Mouse (Mus musculus) layer of hippocampus, adult 9-11 months (tissue): Measurements from ENCODE around the gene Efna1.
A peak's percentile ranks its signal among the peaks of the same experiment; 100 is the strongest.

ENCODE experiments used
- DNase-seq: peaks from one replicate; pipeline ENCODE4 v3.0.0; 2022

The Efna1 gene

DNA sequence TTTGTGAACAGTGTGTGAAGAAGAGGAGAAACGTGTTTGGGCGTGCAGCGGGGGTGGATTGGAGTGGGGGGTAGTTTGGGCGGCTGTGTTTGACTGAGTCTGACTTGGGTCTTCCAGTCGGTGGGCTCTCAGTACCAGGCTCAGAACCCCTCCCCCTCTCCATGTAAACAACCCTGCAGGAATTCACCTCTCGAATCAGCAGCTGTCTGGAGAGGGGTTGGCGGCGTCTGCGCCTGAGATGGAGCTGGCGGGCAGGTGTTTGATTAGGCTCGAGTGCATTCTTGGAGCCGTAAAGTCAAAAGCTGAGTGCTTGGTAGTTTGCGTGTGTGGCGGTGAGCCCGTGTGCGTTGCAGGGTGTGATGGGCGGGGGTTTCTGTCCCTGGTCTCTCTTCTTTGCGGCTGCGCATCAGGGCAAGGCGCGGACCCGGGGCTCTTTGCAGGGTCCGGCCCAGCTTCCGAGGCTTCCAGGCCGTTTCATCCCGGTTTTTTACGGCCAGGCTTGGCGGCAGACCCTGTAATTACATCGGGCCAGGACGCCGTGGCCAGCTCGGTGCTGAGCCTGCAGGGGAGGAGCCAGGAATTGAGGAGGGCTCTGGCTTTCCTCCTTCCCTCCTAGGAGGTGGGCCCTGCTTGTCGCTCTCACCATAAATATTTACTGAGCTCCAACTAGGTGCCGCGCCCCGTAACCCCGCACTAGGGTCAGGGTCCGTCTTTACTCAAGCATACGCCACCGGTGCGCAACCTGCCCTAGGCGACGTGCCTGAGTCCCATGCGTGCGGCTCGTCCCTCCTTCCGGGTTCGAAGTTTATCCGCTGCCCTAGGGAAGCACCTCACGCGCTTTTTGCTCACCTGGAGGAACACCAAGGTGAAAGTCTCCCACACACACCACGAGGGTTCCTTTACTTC, at the start of gene Efna1:
TSS of gene Efna1 (minus strand) at position 537 of the 906 bp plus-strand sequence.
- DNase-seq: peak; percentile 57

GRCm38 (mm10) chr3:89330346-89330745, 49.4 kb upstream of the Efna1 start:
- no peak for DNase-seq

DNA sequence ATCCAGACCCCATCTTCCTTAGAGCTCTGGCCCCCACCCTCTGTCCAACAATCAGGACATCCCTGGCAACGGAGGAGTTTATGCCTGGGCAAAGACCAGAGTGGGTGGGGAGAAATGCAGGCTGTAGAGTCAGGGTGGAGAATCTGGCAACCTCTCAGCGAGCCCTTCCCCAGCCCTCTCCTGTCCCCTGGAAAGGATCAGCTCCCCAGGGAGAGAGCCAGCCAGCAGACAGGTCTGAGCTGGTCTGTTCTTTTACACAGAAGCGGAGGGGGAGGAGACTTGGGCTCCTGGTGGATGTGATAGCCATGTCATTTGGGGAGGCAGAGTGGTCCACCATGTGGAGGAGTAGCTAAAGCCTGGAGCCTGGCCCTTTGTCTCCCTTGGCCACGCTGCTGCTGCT, 47.7 kb upstream of the Efna1 start:
- no peak for DNase-seq

DNA sequence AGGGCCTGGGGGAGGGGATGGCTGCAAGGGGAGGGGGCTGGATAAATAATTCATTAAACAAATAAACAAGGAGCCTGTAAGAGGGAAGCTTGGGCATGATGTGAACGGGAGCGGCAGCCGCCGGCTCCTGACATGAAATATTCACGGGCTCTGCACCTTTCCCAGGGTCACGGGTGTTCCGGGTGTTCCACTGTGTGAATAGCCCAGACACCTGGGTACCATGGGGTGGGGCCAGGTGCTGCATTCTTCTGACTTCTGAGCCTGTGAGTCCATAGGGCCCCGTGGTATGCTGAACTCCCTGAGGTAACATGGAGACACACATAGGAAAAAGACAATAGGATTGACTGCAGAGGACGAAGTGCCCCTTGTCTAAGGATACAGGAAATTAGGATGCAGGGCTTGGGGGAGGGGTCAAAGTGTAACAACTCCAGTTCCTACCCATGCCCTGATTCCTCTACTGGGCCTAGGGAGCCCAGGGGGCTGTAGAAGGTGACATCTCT, 46.5 kb upstream of the Efna1 start:
- DNase-seq: no peak

DNA sequence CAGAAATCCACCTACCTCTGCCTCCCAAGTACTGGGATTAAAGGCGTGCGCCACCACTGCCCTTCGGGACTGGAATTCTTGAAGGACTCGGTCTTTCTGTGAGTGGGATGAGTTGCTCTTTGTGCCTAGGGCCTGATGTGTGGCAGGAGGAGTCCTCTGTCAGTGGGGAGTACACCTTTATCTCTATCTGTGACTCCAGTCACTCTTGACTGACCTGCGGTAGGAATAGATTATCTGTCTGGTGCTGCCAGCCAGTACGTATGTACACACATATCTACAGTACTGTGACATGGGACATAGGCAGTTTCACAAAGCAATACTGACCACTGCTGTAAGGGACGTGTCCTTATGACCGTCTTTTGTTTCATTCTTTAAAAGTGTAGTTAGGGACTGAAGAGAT, 44.9 kb upstream of the Efna1 start:
- no peak for DNase-seq

GRCm38 (mm10) chr3:89322514-89323165, 41.7 kb upstream of the Efna1 start, which contains the start of gene Efna3:
TSS of gene Efna3 (minus strand) at chr3:89322965.
- DNase-seq: peak; percentile 90

GRCm38 (mm10) chr3:89322131-89322500, 41.2 kb upstream of the Efna1 start:
- no peak for DNase-seq

GRCm38 (mm10) chr3:89321183-89322130, 40.5 kb upstream of the Efna1 start:
- no peak for DNase-seq

DNA sequence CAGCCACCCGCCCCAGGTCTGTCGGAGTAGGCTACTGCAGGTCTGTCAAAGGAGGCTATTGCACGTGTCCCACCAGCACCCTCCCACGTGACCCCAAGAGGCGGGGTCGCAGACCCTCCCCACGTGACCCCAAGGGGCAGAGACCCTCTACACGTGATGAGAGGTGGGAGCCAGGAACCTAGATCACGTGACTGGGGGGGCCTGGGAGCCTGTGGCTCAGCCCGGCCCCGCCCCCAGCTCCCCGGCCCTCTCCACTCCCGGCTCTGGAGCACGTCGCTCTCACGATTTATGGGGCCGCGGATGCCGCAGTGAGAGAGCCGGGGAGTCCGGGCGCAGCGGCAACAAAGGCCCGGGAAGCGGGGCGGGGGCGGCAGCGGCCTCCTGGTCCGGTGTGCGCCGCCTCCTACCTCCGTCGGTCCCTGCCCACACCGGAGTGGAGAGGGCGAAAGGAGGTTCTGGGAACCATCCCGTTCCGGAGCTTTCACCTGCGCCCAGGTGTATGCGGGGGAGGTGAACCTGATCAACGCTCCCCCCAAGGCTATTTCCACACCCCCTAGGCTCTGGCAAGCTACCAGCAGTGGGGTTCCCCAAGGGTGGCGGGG, 39.7 kb upstream of the Efna1 start:
- peak; percentile 59 for DNase-seq

GRCm38 (mm10) chr3:89319591-89320350, 38.8 kb upstream of the Efna1 start:
- no peak for DNase-seq

GRCm38 (mm10) chr3:89318971-89319590, 38.1 kb upstream of the Efna1 start:
- DNase-seq: no peak

GRCm38 (mm10) chr3:89318316-89318715, 37.4 kb upstream of the Efna1 start:
- DNase-seq: no peak

- DNase-seq: no peak
Observed at GRCm38 (mm10) chr3:89317246-89317645, 36.3 kb upstream of the Efna1 start.

DNA sequence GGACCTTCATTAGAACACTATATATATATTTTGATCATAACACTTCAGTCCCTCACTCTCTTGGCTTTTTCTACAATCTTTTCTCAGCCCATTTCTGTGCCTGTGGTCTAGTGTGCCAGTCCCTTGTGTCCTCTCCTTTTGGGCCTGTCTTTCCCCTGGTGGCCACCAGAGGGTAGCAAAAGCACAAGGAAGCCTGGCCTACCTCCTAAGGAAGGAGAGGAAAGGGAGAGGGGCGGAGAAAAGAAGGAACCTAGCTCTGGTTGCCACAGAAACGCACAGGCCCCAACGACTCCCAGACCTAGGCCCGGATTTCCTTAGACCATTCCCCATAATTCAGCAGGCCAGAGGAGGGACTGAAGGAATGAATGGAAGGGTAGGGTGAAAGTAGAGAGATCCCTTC, 35.9 kb upstream of the Efna1 start:
- peak; percentile 86 for DNase-seq

DNA sequence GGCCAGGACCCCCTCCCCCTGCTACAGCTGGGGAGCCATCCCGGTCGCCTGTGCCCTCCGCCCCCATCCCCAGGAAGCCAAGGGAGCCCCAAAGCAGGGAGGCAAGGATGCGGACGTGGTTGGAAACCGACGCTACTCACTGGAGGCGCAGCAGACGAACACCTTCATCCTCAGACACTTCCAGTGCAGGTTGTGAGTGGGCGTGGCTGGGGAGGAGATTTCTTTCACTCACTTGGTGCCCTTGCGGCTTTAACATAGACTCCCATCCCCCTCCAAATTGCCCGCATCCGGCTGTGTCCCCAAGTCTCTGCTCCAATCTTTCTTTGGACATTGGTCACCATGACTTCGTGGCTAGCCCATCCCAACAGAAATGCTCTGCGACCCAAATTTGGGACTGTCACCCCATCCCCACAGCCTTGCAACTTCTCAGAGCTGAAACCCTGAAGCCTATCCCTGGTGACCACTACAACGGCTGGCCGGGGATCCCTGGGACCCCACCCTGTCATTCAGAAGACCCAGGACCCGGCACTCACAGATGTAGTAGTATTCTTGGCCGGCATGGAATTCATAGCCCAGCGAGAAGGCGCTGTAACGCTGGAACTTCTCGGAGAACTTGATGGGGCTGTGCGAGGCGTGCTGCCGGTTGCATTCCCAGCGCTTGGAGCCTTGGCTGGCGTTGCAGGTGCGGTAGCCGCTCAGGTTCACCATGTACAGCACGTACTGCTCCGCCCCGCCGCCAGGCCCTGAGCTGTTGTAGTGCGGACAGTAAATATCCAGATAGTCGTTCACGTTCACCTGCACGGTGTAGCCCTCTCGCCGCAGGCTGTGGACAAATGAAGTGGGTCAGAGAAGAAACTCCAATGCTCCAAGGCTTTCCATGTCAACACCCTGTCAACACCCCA, 35.2 kb upstream of the Efna1 start:
- DNase-seq: no peak

DNA sequence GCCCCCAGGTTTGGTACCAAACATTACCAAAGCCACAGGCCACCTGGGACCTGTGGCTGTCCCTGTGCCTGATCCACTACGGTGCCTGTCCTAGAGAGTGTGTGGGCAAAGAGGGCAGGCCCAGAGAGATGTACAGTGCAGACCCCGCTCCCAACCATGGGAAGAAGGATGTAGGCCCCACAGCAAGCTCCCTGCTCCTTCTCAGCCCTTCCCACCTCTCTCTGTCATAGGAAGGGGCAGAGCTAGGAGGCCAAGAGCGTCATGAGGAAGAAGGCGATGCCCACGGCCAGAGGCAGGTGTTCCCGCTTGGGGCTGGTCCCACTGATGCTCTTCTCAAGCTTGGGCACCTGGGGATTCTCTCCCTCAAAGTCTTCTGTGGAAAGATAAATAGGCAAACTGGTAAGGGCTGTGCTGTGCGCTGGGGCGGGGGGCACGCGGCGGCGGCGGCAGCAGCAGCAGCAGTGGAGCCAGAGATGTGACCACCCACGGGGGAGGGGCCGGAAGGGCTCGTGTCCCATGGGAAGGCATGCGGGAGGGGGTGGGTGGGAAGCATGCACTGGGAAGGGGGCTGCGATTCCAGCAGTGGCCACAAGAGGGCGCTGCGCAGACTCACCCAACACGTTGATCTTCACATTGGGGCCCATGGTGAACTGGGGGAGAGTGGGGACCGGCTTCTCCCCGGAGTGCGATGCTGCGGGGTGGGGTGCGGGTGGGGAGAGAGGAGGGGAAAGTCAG, 34.4 kb upstream of the Efna1 start:
- DNase-seq: peak; percentile 75

GRCm38 (mm10) chr3:89314791-89315190, 33.8 kb upstream of the Efna1 start:
- DNase-seq: no peak

GRCm38 (mm10) chr3:89314340-89314739, 33.4 kb upstream of the Efna1 start:
- no peak for DNase-seq

DNA sequence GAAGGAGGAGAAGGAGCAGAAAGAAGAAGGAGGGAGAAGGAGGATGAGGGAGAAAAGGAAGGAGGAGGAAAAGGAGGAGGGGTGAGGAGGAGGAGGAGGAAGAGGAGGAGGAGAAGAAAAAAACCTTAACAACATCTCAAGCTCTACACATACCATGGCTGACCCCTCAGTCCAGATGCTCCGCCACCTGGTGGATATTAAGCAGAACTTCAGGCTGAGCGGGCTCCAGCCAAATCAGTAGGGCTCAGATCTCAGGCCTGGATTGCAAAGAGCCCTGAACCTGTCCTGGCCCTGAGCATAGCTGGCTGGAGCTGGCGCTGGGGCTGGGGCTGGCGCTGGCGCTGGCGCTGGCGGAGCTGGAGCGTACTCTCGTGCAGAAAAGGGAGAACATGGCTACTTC, 27.1 kb upstream of the Efna1 start:
- DNase-seq: no peak
